Mouse (Mus musculus) layer of hippocampus, adult 9-10 months (tissue): ENCODE measurements around the gene Slc16a14.

Source experiments
- DNase-seq: peaks from one replicate; pipeline ENCODE4 v3.0.0; 2022; ENCODE audit warnings: low spot score

Slc16a14 gene

GRCm38 (mm10) chr1:84910177-84910804 is 24.6 kb downstream of the Slc16a14 start:
- no peak for DNase-seq

DNA sequence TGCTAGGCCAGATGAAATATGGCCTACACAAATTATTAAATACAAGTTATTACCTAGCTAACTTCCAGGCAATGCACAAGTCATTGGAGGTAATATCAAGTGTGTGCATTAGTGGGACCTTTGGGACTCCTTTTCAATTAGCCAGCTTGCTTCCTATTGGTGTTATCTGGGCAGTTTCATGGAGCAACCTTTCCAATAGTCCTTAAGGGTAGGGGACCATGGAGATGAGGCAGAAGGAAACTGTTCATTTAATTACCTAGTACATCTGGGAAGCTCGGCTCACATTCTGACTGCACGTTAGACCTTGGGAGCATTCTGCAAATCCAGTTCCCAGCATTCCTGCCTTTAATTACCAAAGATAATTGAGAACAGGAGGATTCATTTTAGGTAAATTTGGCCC is 30.5 kb downstream of the Slc16a14 start:
- no peak for DNase-seq

DNA sequence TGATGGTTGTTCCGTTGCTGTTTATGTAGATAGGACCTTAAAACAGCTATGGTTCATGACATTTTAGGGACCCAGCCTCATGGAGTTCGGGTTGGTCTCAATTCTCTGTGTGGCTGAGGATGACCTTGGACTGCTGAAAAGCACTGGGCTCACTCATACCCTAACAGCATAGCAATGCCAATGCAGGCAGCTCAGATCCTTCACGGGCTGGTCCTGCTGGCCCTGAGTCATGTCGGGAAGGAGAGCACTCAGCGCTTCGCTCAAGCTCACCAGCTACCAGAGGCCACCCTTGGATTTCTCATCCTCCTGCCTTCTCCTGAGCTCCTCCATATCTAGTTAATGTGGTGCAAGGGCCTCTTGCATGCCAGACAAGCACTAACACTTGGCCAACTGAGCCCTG is 35.8 kb downstream of the Slc16a14 start:
- DNase-seq = no peak

DNA sequence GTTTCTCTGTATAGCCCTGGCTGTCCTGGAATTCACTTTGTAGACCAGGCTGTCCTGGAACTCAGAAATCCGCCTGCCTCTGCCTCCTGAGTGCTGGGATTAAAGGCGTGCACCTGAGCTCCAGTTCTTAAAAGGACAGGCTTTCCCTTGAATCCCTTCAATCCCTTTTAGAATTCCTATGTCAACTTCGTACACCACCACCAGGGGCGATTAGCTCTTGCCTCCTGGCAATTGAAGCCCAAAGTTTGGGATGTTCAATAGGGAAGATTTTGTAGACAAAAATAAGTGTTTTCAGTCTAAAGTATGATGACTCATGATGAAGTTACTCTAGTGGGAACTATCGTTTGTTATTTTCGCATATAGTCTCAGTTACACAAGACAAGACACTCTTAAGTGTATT is 37.6 kb downstream of the Slc16a14 start:
- no peak for DNase-seq

DNA sequence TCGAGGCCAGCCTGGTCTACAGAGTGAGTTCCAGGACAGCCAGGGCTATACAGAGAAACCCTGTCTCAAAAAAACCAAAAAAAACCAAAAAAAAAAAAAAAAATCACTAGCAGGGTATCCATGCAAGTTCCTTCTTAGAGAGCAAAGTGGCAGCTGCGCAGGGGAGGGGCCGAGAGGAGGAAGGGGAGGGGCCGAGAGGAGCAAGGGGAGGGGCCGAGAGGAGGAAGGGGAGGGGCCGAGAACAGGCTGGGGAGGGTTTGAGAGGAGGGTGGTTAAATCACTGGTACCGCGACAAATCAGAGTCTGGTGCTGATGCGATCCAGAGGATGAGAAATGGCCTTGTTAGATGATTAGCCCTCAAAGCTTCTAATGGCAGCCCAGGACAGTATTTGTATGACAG is 43.2 kb downstream of the Slc16a14 start:
- DNase-seq = no peak

- DNase-seq = no peak
Observed at GRCm38 (mm10) chr1:84890503-84890902, 44.4 kb downstream of the Slc16a14 start.

DNA sequence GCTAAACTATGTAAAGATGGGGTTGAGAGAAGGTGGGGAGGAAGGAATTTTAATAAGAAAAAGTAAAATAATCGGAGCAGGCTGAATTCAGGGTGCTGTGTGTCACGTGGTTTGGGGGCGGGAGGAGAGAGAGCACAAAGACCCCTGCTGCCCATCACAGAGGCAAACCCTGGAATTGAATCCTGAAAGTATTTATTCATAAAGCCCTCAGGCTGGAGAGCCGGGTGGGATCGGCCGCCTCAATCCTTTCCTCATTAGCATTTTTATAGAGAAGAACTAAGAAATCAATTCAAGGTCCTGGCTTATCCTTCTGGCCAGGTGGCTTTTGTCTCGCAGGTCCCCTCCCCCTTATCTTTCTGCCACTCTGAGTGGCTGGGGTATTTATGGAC is 44.9 kb downstream of the Slc16a14 start:
- no peak for DNase-seq

DNA sequence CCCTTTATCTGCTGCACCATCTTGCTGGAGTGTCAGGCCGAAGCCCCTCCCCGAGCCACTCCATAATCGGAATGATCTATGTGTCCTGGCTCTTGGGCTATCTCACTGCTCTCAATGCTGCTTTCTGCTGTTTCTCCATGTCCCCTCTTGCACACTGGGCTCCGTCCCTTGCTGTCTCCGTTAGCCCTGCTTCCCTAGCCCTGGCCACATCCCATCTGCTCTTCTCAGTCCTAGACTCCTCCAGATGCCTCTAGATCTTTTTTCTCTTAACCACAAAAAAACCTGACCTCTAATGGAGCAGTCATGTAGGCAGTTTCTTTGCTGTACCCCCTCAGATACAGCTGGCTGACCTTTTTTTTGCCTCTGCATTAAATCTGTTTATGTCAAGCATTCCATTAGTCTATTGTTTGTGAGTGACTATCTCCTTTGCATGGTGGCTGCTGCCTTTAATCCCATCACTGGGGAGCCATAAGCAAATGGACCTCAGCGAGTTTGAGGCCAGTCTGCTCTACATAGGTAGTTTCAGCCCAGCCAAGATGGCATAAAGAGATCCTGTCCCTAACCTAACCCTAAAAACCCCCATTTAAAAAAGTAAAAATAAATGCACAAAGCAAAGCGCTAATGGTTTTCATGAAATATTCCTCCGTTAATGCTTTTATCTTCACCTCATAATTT is 45.5 kb downstream of the Slc16a14 start:
- no peak for DNase-seq

- no peak for DNase-seq
Observed at GRCm38 (mm10) chr1:84885921-84886320, 49.0 kb downstream of the Slc16a14 start.

DNA sequence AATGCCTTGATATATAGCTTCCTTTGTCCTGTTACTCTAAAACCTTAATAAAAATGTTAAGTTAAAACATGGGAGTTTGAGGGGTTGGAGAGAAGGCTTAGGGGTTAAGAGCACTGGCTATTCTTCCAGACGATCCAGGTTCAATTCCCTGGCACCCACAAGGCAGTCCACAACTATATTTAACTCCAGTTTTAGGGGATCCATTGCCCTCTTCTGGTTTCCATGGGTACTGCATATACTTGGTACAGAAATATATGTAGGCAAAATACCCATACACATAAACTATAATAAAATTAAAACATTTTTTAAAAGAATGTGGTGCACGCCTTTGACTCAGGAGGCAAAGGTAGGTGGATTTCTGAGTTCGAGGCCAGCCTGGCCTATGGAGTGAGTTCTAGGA is 49.8 kb downstream of the Slc16a14 start:
- no peak for DNase-seq

DNA sequence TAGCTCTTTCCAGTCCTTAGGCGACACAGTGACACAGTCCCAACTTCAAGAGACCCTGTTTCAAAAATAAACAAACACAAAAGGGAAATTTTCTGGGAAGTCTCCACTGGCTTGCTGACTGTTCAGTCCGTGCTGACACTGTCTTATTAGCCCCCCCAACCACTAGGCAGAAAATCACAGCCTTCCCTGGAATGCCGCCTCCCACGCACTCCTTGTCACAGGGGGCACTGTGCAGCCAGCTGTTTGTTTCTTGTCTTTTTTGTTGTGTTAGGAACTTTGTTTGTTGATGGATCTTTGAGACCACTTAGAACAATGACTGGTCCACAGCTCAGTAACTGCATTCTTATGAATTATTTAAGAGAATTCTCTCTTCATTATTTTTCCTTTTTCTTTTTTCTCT is 51.0 kb downstream of the Slc16a14 start:
- DNase-seq = no peak

- no peak for DNase-seq
Observed at GRCm38 (mm10) chr1:84882937-84883336, 52.0 kb downstream of the Slc16a14 start.

GRCm38 (mm10) chr1:84882066-84882532 is 52.8 kb downstream of the Slc16a14 start:
- no peak for DNase-seq

DNA sequence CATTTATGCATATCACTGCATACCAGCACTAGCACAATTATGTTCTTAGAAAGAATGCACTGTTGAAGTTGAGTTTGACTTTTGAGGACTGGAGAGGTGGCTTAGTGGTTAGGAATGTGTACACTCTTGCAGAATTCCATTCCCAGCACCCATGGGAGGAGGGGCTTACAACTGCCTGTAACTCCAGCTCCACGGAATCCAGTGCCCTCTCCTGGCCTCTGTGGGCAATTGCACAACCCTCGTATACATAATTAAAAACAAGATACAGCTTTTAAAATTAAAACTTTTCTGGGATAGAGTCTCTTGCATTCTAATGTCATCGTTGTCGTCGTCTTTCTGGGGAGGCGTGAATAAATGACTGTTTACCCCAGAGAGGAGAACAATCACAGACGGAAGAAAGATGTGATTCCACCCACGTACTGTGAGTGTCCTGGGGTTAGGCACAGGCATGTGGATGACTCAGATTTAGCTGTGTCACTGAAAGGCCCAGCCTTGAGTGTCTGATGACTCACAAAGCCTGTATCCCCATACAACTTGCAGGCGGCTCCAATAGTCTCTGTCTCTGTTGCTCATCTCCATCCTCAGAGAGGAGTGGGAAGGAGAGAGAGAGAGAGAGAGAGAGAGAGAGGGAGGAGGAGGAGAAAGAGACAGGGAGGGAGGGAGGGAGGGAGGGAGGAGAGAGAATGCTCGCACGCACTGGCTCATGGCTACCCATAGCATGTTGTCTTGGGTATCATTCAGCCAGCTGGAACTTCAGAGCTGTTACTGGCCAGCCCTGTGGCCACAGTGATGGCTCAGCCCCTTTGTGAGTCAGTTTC is 53.5 kb downstream of the Slc16a14 start:
- DNase-seq = peak; percentile 10

DNA sequence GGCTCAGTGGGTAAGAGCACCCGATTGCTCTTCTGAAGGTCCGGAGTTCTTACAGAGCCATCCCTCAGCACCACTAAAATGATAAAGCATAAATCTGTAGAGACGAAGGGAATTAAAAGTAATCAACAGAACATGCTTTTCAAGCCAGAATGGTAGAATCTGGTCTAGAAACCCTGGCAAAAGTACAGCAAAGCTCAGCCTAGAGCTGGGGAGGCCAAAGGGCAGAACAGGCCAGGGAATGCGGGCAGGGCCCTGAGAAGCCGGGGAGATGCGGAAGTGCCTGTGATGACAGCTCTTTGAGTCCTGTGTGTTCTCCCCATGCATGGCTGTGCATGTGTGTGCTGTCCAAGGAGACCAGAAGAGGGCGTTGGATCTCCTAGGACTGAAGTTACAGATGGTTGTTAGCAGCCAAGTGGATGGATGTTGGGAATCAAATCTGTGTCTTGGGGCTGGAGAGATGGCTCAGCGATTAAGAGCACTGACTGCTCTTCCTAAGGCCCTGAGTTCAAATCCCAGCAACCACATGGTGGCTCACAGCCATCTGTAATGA is 55.3 kb downstream of the Slc16a14 start:
- DNase-seq = no peak

- DNase-seq = no peak
Observed at GRCm38 (mm10) chr1:84877590-84877989, 57.3 kb downstream of the Slc16a14 start.

GRCm38 (mm10) chr1:84872939-84873338 is 62.0 kb downstream of the Slc16a14 start:
- DNase-seq = no peak

DNA sequence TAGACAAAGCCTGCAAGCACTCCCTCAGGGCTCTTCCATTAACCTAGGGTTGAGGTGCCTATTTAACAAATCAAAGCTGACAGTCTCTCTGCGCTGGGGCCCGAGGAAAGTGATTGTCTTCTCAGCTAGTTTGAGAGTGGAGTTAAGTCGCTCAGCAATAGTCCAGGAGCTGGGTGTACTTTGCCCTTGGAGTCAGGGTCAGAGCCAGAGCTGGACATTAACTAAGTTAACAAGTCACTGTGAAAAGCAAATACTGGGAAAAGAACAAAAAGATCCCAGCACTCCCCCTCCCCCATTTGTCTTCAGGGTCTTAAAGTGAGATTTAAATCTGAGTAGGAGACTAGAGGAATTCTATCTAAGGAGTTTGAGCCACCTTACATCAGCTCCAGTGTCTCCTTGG is 62.8 kb downstream of the Slc16a14 start:
- DNase-seq = no peak

DNA sequence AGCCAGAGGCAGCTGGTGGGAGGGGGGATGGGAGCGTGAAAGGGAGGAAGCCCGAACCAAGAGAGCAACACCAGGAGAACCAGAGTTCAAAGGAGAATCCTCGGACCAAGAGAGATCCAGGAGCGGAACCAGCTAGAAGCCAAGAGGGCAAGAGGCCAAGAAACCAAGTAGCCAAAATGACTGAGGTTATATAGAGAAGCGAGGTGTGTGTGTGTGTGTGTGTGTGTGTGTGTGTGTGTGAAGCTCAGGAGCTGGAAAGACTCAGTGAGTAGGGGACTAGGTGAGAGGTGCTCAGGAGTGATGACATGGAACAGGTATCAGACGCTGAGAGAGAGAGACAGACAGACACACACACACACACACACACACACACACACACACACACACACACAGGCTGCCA is 63.8 kb downstream of the Slc16a14 start:
- no peak for DNase-seq

DNA sequence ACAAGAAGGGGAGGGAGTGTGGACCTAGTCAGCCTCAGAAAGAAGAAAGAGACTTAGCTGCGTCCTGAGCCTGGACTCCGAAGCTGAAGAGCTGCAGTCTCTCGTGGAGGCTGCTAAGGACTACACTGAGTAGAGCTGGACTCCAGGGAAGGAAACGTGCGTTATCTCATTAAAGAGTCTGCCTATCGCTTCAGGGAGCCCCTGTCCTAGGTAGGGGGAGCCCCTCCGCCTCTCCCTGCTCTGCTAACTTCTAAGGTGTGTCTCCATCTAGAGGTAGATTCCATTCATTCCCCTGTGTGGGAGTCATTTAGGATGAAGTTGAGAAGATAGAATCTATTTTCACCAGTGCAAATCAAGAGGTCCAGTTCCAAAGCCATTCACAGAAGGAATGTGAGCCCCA is 65.4 kb downstream of the Slc16a14 start:
- no peak for DNase-seq

- no peak for DNase-seq
Observed at GRCm38 (mm10) chr1:84868841-84869240, 66.1 kb downstream of the Slc16a14 start.

GRCm38 (mm10) chr1:84868311-84868710 is 66.6 kb downstream of the Slc16a14 start:
- no peak for DNase-seq

GRCm38 (mm10) chr1:84866706-84867230 is 68.2 kb downstream of the Slc16a14 start:
- no peak for DNase-seq
